Mouse (Mus musculus) erythroblast, embryonic 14.5 days (primary cell): ENCODE results near the gene Opn5.

Experiments
- GATA1 ChIP-seq: IDR thresholded peaks from 2 replicates; pipeline ENCODE4 v1.6.1; 2012; ENCODE audit warnings: low read length, inconsistent platforms, mixed read lengths
- TAL1 ChIP-seq: IDR thresholded peaks from 3 replicates; pipeline ENCODE4 v1.6.1; 2012; ENCODE audit warnings: low read length, inconsistent platforms, mixed read lengths

DNA sequence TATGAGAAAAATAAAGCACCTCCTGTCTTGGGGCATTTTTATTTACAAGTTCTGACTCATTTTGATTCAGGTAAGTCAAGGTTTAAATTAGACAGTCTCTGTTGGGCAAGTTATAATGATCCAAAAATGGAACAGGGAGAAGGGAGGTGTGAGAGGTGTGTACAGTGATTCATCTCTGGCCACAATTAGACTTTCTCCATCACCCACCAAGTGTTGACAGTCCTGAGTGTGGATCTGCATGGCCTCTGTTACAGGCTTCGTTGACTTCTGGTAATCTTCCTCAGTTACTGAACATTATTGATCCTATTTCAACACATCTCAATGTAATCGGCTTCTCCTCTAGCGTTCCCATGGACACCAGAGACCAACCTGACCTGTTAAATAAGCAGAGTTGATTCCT is 32.2 kb upstream of the Opn5 start:
- TF ChIP-seq GATA1, result no peak
- no peak for TF ChIP-seq TAL1
